Mouse (Mus musculus): ENCODE results near the gene Glt28d2.
"Not testable (repeated sequence)": the region's sequence is repeated elsewhere in the genome, so short reads cannot be mapped to it uniquely, and the experiment has no call there.

The Glt28d2 gene

DNA sequence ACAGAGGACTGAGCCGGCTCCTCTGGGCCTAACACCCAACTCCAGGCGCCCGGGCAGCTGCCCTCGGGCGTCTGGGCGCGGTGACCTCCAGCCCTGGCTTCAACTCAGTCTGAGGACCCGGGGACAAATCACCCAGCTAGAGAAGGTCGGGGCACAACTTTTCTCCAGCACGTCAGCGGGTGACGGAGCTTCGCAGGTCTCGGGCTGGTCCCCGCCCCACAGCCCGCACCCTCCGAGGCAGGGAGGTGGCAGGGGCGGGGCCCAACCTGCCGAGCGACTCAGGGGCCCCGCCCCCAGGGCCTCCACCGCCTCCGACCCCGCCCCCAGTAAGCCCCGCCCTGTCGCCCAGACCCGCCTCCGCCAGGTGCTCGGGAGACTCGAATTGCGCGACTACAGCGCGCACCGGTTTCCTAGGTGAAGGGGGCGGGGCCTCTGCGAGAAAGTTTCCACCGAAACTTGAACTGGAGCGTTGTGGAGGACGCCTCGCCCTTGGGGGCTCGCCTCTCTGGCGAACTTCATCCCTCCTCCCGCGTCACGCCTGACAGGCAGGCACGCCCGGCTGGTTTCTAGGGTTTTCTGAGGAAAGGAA, at the start of gene Glt28d2, which contains the start of gene Gm37240:
Gene Glt28d2 (minus strand): TSS at position 278 of the 589 bp plus-strand sequence.
Gene Gm37240 (minus strand): TSS at position 280 of the 589 bp plus-strand sequence.
- DNase-seq (ENCODE audit: low read depth, low spot score), result peak; percentile 92

DNA sequence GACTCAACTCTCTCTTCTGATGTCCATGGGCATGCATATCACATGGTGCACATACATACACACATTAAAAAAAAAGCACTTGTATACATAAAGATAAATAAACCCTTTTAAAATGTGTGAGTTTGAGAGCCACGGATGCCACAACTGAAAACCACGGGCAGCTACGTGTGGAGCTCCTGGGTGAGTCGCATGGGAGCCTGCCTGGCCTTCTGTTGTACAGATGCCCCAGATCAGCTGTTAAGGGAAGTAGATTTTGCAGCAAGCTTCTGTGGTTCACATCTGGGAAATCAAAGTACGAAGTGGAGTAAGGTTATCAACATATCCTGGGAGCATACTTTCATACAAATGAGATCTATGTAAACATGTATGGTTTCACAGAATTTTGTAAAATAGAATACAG, 46.3 kb upstream of the Glt28d2 start:
- no peak for DNase-seq (ENCODE audit: low read depth, low spot score)

DNA sequence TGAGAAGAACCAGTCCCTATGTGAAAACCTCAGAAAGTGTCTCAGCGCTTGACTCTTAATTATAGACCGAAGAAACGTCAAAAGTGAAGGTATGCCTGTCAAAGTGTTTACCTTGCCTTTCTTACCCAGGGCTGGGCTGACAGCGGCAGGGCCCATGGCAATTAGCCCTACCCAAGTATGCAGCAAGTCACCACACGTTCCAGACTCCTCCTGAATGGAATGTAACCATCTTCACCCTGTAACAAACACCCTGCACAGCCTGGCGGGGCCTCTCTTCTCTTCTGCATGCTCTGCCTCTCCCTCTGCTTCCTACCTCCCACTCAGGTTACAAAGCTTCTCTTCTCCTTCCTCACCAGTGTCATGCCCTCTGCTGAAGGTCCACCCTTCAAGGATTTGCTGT, 44.5 kb upstream of the Glt28d2 start:
- no peak for DNase-seq (ENCODE audit: low read depth, low spot score)

DNA sequence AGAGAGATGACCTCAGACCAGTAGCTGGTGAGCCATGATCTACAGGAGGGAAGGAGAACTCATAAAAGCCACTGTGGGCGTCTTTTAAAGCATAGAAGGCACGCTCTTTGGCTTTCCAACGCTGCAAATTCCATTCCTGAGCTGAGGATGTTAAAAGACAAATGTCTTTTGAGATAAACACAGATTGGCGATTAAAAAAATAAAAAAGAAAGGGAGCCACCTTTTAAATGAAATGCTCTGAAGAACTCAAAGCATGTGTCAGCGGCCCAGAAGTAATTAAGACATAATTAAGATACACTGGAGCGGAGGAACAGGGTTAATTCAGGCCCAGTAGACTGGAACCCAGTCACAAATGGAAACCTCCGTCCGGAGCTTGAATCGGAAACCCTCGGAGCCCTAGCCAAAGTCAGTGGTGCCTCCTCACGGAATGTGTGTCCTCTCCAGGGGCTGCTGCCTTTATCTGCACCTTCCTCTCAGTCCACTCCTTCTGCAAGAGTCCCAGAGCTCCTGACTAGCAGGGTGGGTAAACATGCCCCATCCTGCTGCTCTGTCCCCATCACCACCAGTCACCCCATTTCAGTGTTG, 43.4 kb upstream of the Glt28d2 start:
- no peak for DNase-seq (ENCODE audit: low read depth, low spot score)

DNA sequence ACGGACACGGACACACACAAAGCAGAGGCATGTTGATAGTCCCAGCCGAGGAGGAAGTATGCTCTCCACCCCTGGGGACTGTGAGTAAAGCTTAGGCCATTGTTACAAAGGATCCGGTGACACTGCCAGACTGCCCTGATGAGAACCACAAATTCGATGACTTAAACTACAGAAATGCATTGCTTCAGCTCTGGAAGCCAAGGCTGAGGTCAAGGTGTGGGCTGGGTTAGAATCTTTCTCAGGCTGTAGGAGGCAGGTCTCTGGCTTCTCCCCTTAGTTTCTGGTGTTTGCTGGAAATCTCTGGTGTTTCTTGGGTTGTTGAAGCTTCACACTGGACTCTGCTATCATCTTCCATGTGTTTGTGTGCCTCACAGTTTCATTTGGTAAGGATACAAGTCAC, 42.4 kb upstream of the Glt28d2 start:
- DNase-seq (ENCODE audit: low read depth, low spot score), result no peak

DNA sequence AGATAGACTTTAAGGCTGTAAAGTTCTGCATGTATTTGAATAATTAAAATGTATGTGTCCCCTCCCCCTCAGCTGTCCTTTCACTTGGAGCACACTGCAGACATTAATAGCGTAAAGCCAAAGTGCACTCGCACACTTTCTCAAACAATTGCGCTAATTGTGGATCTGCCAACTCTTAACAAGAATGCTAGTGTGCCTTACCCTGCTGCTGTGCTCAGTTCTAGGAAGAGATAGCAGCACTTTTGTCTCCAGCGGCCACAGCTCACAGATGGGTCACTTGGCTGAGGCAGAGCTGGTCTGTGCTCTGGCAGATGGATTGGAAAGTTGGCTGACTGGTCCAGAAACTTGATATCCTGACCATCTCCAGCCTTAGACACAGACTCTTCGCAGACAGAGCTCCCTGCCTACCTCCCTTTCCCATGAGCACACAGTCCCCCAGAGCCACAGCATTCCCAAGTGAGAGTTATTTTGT, 40.9 kb upstream of the Glt28d2 start:
- DNase-seq (ENCODE audit: low read depth, low spot score), result no peak

DNA sequence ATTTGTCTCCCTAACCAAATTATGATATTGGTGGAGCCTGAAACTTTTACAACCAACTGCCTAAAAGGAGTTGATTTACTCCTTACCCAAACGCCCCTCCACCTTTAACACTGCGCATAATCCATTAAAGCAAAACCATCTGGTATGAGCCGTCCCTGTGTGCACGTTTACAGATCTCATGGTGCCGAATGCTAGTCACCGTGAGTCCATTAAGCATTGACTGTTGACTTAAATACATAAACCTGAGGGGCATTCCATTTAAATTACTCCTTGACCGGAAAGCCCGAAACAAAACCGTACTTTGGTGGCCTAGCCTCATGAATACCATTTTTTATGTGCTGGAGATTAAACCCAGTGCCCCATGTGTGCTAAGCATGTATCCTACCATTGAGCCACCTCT, 40.0 kb upstream of the Glt28d2 start:
- DNase-seq (ENCODE audit: low read depth, low spot score), result no peak

DNA sequence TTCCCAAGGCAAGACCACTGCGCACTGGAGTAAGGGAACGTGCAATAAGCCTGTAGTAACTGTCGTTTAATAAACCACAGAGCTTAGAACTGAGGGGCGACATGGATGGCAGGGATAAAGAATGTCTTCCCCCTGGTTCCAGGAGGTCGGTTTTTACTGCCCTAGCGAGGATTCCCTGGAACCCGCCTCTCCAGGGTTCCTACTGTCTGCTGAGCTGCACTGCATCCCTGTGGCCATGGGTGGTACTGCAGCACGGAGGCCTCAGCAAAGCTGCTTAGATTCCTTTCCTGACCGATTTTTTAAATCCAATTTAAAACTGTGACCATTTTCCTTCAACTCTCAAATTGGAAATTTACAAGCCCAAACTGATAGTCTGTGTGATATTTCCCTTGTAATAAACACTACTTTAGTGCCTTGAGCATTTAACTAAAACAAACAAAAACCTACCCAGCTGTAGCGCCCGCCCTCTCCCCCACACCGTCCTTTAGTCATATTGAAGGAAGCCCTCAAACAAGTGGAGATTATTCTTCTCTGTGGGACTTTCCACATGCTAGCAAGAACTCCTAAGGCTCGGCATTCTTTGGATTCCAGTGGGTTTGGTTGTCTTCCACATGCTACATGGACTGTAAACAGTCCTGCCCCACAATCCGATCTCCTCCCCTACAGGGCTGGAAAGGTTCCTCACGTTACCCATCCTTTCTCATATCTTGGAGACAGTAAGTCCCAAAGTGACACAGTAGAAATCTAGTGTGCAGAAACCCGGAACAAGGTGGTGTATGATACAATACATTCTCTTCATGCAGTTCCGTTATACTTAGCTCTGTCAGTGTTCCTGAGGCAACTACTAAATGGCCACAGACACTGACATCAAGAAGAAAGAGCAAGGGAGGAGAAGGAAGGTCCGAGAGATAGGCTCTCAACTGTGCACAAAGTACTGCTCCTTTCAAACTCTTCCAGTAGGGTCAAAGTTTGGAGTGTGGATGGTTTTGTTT, 36.9 kb upstream of the Glt28d2 start:
- peak; percentile 70 for DNase-seq (ENCODE audit: low read depth, low spot score)

DNA sequence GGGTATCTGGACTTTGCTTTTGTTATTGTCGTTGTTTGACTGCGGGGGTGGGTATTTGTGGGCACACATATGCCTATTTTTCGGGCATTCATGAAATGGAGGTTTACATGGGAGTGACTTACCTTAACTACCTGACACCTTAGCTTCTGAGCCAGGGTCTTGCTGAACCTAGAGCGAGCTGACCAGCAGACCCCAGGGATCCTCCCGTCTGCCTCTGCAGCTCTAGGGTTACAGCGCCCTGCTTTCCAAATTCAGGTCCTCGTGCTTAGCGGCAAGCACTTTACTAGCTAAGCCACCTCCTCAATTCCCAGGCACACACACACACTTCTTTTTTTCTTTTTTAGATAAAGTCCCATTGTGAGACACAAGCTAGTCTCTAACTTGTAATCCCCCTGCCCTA, 36.0 kb upstream of the Glt28d2 start:
- no peak for DNase-seq (ENCODE audit: low read depth, low spot score)

DNA sequence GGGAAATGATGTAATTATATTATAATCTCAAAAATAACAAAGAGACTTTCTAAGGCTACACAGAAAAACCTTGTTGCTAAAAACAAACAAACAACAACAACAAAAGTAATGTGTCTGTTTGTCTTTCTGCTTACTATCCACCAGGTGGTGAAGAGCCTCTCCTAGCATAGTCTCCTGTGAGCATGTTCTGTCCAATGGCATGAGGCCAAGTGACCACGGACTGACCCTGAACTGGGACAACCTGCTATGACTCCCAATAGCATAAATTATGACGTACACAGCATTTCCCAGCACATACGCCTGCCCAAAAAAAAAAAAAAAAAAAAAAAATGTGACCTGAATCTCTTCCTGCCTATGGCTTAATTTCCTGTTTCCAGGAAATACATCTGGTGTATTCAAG, 35.0 kb upstream of the Glt28d2 start:
- no peak for DNase-seq (ENCODE audit: low read depth, low spot score)

DNA sequence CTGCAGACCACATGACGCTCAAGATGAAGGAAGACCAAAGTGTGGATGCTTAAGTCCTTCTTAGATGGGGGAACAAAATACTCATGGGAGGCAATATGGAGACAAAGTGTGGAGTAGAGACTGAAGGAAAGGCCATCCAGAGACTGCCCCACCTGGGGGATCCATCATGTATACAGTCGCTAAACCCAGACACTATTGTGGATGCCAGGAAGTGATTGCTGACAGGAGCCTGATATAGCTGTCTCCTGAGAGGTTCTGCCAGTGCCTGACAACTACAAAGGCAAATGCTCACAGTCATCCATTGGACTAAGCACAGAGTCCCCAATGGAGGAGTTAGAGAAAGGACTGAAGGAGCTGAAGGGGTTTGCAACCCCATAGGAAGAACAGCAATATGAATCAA, 33.4 kb upstream of the Glt28d2 start:
- DNase-seq (ENCODE audit: low read depth, low spot score), result not testable (repeated sequence)

DNA sequence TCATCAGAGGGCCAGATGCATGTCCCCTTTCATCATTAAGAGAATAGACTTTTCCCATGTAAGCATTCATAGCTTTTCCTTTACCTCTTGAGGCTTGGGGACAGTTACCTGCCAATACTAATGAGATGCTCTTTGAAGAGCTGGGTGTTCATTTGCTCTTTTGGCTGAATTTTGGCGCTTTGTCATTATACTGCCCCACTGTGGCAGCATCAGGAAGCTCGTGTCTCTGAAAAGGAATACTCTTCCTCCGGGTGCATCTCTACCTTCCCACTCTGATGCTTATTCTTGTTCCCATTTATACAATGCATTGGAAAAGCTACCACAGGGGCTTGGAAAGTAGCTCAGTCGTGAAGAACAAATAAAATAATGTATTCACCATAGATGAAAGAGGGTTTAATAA, 30.3 kb upstream of the Glt28d2 start:
- peak; percentile 32 for DNase-seq (ENCODE audit: low read depth, low spot score)

DNA sequence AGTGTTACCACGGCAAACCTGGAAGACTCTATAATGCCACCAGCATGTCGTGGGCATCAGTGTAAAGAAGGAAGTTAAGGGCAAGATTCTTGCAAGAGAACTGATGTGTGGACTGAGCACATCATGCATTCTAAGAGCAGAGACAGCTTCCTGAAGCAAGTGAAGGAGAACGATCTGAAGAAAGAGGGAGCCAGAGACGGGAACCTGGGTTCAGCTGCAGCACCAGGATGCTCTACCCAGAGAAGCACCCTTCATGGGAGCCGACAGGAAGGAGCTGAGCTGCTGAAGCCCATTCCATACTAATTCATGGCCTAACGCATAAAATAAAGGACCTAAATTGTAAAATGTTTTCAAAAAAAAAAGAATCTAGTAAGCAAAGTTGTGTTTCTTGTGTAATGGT, 27.5 kb upstream of the Glt28d2 start:
- no peak for DNase-seq (ENCODE audit: low read depth, low spot score)

DNA sequence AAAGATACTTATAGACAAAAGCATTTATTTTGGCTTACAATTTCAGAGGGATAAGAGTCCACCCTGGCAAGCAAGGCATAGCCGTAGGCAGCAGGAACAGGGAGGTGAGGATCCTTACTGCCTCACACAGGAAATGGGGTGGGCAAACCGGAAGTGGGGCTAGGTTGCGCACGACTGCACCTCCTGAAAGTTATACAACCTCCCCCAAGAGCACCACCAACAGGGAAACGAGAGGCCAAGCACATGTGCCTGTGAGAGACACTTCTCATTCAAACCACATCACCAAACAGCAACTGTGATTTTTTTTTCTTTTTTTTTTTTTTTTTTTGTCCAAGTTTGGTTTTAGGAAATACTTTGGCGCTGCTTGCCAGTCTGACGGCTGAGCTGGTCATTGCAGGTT, 19.8 kb upstream of the Glt28d2 start:
- no peak for DNase-seq (ENCODE audit: low read depth, low spot score)

DNA sequence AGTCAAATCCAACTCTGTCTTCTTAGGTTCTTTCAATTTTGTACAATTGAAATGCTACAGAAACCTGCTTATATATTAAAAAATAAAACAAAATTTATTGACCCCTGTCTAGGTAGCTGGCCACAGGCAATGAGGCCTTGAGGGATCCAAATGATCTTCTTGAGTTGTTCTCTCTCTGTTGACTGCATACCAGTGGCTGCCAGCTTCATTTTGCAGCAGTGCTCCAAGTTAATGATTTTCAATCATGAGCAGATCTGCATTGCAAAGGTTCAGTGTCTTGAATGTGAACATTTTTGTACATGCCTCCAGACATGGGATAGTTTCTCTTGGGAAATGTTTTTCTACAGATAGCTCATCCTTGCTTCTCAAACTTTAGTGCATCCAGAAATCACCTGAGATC, 17.1 kb upstream of the Glt28d2 start:
- no peak for DNase-seq (ENCODE audit: low read depth, low spot score)

DNA sequence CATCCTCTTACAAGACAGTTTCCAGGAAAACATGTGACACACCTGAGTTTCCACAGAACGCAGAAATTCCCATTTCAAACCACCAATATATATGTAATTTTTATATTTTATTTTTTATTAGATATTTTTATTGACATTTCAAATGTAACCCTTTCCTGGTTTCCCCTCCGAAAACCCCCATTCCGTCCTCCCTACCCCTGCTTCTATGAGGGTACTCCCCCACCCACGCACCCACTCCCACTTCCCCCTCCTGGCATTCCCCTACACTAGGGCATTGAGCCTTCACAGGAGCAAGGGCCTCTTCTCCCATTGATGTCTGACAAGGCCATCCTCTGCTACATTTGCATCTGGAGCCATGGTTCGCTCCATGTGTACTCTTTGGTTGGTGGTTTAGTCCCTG, 7.7 kb upstream of the Glt28d2 start:
- peak; percentile 17 for DNase-seq (ENCODE audit: low read depth, low spot score)

DNA sequence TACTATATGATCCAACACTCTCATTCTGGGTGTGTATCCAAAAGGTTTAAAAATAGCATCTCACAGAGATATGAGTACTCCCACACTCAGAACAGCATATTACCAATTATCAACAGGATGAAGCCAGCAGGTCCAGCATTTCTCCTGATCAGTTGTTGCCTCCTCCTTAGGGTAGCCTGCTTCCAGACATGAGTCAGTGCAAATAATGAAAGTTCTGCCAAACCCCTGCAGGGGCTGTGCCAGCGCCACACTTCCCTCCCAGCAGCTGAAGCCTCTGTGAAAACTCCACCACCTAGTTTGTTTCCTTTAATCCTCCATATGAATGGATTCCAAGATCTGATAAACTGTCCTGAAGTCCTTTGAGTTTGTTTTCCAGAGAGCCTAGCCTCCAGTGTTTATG, 4.3 kb upstream of the Glt28d2 start:
- DNase-seq (ENCODE audit: low read depth, low spot score), result no peak

DNA sequence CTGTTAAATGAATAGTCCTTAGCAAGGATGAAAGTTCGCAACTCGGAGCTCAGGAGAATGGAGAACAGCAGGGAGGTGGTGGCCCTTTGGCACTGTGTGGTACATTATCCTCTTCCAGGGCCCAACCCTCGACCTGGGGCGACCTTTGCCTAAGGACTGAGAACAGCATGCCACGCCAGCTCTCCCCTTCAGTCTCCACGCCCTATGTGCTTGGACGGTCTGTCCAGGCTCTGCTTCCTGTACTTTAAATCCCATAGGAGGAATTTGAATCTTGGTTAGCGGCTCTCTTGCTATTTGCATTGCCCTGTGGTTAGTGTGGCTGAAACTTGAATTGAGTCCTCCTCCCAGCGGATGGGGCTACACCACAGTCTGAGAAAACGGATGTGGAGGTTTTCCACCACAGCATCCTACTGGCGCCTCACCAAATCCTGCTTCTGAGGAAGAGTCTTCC, 930 bp upstream of the Glt28d2 start:
- peak; percentile 65 for DNase-seq (ENCODE audit: low read depth, low spot score)

DNA sequence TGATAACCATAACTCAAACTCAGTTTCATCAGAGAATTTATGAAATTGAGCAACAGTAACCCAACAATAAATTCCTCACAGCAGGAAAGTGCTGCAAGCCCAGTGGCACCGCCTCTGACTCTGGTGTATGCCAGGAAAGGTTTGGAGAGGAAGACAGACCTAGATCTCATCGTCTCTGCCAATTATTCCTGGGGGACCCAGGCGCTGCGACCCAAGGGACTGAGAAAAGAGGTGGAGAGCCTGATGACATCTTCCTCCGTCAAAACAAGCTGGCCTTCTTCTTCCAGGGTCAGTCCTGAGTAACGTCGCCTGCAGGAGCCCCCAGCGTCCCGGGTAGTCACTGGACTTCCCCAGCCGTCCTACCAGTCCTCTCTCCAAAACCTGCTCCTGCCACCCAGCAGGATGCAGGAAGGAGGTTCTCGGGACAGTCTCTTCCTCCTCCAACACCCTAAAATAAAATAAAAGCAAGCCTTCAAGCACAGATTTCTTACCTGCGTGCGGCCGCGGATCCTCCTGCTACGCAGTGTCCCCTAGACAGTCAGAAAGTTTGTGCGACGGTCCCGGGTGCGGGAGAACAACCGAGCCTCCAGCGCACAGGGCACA, 579 bp downstream of the Glt28d2 start:
- DNase-seq (ENCODE audit: low read depth, low spot score), result no peak

DNA sequence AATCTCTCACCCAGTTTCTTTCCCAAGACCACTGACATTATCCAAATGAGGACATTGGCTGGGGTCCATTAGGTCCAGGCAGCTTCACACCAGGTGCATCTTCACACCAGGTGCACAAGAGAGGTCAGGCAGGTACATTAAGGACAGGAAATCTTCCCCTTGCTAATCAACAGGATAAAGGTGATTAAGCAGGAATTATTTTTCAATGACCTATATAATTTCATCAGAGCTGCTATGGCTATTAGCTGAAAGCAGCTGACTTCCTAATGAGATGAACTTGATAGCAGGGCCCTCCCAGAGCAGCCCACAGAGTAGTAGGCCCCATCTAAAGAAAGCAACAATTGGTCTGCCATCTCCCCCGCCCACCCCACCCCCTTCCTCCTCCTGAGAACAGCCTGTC, 1.4 kb downstream of the Glt28d2 start:
- no peak for DNase-seq (ENCODE audit: low read depth, low spot score)

DNA sequence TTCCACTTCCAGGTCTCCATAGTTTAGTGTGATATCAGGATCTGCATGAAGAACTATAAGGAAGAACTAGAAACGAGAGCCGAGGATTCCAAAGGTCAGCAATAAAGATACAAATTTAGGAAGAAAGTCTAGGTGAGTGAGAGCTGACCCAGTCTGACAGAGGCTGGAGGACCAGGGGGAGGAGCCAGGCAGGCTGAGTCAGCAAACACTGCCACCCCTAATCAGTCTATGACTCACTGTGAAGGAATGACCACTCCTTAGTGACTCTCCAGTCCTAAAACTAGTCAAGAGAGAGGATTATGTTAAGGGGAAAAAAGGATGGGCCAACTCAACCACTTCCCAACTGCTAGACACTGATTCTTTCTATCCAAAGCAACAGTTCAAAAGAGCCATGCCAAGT, 6.6 kb downstream of the Glt28d2 start:
- no peak for DNase-seq (ENCODE audit: low read depth, low spot score)

DNA sequence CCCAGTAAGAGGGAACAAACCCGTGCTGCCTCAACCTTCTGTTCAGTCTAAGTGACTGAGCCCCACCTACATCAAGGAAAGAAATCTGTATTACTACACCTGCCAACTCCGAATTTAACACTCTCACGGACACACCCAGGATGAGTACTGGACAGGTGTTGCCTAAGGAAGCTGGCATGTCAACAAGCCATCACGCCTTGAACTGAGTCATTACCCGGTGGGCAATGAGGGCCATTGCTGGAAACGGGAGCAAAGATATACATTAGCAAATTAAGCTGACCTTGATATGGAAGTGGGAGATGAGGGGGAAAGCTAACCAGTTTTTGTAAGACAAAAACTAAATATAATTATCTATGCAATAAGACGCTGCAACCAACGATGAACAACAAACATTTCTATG, 7.2 kb downstream of the Glt28d2 start:
- DNase-seq (ENCODE audit: low read depth, low spot score), result no peak
